Mouse (Mus musculus) lung, postnatal 0 days (tissue): ENCODE data around the gene Vav2. TPM values are rescaled to one million over a fixed set of nuclear protein-coding genes. Genes with fewer than 3 reads are reported as not detected.

Experiments used
- ATAC-seq: fragments of 200-750 bp; cut with Nextera tagmentation; 2 replicates; pipeline ENCODE4 v1.8.0; 2017; ENCODE audit warnings: moderate library complexity
- DNase-seq: peaks from one replicate; pipeline ENCODE4 v3.0.0-alpha.2; 2016; ENCODE audit warnings: low spot score
- H3K27ac ChIP-seq: fragments of 300-500 bp; sonication (generic); 2 replicates; pipeline ENCODE4 v1.5.1; 2014; ENCODE audit warnings: antibody characterized with exemption, mild to moderate bottlenecking, low read length, mixed read lengths
- H3K27me3 ChIP-seq: fragments of 300-500 bp; sonication (generic); replicated peaks from 2 replicates; pipeline ENCODE4 v1.6.1; 2014; ENCODE audit warnings: low read length, mixed read lengths; ENCODE audit not compliant: insufficient read depth
- H3K36me3 ChIP-seq: fragments of 300-500 bp; sonication (generic); 2 replicates; pipeline ENCODE4 v1.6.1; 2014; ENCODE audit warnings: low read length, mixed read lengths; ENCODE audit not compliant: insufficient read depth
- H3K4me1 ChIP-seq: fragments of 300-500 bp; sonication (generic); 2 replicates; pipeline ENCODE4 v1.6.1; 2014; ENCODE audit warnings: antibody characterized with exemption, low read depth, low read length, mixed read lengths; ENCODE audit not compliant: insufficient read depth
- H3K4me2 ChIP-seq: fragments of 300-500 bp; sonication (generic); replicated peaks from 2 replicates; pipeline ENCODE4 v1.6.1; 2014; ENCODE audit warnings: low read depth, mild to moderate bottlenecking, low read length, moderate library complexity, mixed read lengths
- H3K4me3 ChIP-seq: fragments of 300-500 bp; sonication (generic); 2 replicates; pipeline ENCODE4 v1.5.1; 2014; ENCODE audit warnings: low read depth, low read length
- H3K9ac ChIP-seq: fragments of 300-500 bp; sonication (generic); replicated peaks from 2 replicates; pipeline ENCODE4 v1.6.1; 2014; ENCODE audit warnings: low read depth, mild to moderate bottlenecking
- H3K9me3 ChIP-seq: fragments of 300-500 bp; sonication (generic); 2 replicates; pipeline ENCODE4 v1.6.1; 2016; ENCODE audit warnings: low read length, mixed read lengths
- CTCF ChIP-seq: IDR thresholded peaks from 2 replicates; pipeline ENCODE4 v1.5.1; 2016; ENCODE audit warnings: antibody characterized with exemption, mild to moderate bottlenecking
- EP300 ChIP-seq: IDR thresholded peaks from 2 replicates; pipeline ENCODE4 v1.6.1; 2016; ENCODE audit warnings: antibody characterized with exemption, mild to moderate bottlenecking, control low read depth
- WGBS: fragments of 180-500 bp; shearing (Covaris S2); extraction: QIAGEN DNeasy Blood & Tissue Kit; methylation state at CpG from one replicate; pipeline ENCODE4 v1.1.7; 2014; 5-methylcytosine and 5-hydroxymethylcytosine counted together
- polyA plus RNA-seq: library from polyadenylated mRNA; unstranded; fragments of >200 nt; fragmentation: Nextera tagmentation; extraction: Ambion mirVana; gene quantifications from 2 replicates; pipeline ENCODE4 v1.2.1, GENCODE M21; 2015

Gene Vav2
- polyA plus RNA-seq, 1 experiment from 2014 or later = 12.1 TPM

DNA sequence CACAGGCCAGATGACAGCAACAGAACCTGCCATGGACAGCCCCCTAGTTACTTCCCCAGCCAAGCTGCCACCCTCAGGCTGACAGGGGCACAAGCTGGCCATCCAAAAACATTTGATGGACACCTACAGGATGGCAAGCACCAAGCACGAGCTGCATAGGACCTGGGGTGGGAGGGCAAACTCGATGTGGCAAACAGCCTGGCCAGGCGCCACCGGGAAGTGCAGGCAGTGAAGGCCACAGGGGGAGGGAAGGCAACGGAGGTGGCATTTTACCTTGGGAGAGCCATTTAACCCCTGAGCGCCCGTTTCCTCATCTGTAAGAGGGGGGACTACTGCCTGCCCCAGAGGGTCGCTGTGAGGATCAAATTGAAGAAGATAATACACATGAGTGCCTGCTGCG lies 33.8 kb upstream of the Vav2 start:
- 63% methylated on average over 9 of the region's 9 CpGs for WGBS
- H3K27ac ChIP-seq = no peak overlapping the region
- no peaks in the 10 kb centered on the region for H3K4me1 ChIP-seq
- H3K4me3 ChIP-seq = no peak overlapping the region
- no peak for ATAC-seq
- no peak for DNase-seq
- no peak for TF ChIP-seq EP300
- no peak for TF ChIP-seq CTCF
- no peak overlapping the region for H3K9ac ChIP-seq
- no peaks in the 10 kb centered on the region for H3K9me3 ChIP-seq
- H3K27me3 ChIP-seq = no peaks in the 10 kb centered on the region
- H3K4me2 ChIP-seq = no peak overlapping the region
- H3K36me3 ChIP-seq = peaks cover 46% of the 10 kb centered on the region

DNA sequence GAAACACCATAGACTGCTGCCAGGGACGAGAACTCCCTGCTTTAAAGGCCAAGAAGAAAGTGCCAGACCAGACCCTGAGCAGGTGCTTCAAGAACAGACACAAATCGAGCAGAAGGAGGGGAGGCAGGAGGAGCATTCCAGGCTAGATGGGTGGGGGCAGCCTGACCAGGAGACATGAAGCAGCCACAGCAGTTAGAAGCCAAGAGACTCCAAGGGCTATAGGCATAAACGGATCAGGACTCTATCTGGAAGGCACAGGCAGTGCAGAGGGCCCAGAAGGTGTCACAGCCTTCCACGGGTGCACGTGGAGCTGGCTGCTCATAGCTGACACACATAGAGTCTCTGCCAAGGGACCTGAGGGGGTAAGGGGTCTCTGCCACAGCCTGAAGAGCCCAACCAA lies 33.3 kb upstream of the Vav2 start:
- TF ChIP-seq CTCF (no peak), EP300 (no peak)
- no peaks in the 10 kb centered on the region for H3K4me1 ChIP-seq

DNA sequence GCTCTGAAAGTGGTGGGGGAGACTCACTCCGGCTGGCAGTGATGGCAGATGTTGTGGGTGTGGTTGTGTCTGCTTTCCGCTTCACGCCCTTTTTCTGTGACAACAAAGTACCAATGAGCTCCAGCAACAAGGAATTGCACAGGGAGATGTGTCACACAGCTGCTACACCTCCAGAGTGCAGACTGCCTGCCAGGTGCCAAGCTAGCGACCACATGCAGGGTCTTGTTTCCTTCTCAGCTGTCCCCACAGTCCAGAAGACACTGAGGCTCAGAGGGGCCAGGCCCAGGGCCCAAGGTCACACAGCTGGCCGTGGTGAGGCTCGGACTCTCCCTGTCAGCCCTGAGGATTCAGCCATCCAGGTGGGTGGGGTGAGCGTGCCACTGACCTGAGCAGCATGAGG lies 32.9 kb upstream of the Vav2 start:
- no peak for DNase-seq
- no peaks in the 10 kb centered on the region for H3K4me1 ChIP-seq
- H3K36me3 ChIP-seq = peaks cover 52% of the 10 kb centered on the region
- H3K4me2 ChIP-seq = no peak overlapping the region
- TF ChIP-seq EP300 (no peak), CTCF (no peak)
- no peak overlapping the region for H3K27ac ChIP-seq
- H3K27me3 ChIP-seq = no peaks in the 10 kb centered on the region
- no peak overlapping the region for H3K4me3 ChIP-seq
- H3K9me3 ChIP-seq = no peaks in the 10 kb centered on the region
- no peak overlapping the region for H3K9ac ChIP-seq
- ATAC-seq = no peak
- 89% methylated on average over 7 of the region's 7 CpGs for WGBS

More for the DNA sequence above, 33.3 kb upstream of the Vav2 start:
- Histone ChIP-seq H3K4me2 (no peak overlapping the region), H3K27ac (no peak overlapping the region), H3K9ac (no peak overlapping the region), H3K36me3 (peaks cover 49% of the 10 kb centered on the region), H3K27me3 (no peaks in the 10 kb centered on the region), H3K4me3 (no peak overlapping the region), H3K9me3 (no peaks in the 10 kb centered on the region)
- WGBS = 86% methylated on average over 5 of the region's 5 CpGs
- ATAC-seq (no peak), DNase-seq (no peak)

DNA sequence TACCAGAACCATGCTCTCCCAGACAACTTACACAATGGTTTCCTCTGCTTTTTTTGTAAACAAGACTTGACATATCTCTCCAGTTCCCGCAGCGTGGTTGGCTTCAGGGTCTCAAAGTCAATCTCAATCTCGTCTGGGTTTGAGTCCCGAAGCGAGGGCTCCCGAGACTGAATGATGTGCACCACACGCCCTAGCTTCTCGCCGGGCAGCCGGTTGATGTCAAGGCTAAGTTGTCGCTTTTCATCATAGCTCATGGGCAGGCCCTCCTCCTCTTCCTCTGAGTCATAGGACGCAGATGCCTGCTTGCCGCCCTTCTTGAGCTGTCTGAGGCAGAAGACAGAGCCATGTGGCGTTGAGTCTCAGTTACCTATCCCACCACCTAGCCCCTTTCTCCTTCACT lies 23.4 kb upstream of the Vav2 start:
- Histone ChIP-seq H3K4me1 (no peaks in the 10 kb centered on the region), H3K27me3 (no peaks in the 10 kb centered on the region), H3K36me3 (peaks cover 53% of the 10 kb centered on the region), H3K9ac (no peak overlapping the region), H3K9me3 (no peaks in the 10 kb centered on the region), H3K4me2 (no peak overlapping the region), H3K27ac (no peak overlapping the region), H3K4me3 (no peak overlapping the region)
- ATAC-seq = no peak
- DNase-seq = no peak
- 74% methylated on average over 14 of the region's 14 CpGs for WGBS
- TF ChIP-seq EP300 (no peak), CTCF (no peak)

DNA sequence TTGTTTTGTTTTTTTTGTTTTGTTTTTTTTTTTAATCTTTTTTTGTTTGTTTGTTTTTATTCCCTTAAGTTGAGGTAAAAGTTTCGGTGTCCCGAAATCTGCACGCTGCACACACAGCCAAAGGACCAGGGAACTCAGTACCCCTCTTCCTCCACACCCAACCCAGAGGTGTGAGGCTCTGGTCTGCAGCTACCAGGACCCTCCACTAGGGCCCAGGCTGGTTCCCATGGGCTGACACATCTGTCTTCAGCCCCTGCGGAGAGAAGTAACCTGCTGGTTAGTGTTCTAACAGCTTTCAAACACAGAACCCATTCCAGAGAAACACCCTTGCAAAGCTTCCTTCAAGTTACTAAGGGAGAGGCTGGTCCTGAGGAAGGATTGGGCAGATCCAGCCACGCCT lies 20.9 kb upstream of the Vav2 start:
- H3K27ac ChIP-seq = no peak overlapping the region
- no peak overlapping the region for H3K4me3 ChIP-seq
- ATAC-seq (no peak), DNase-seq (no peak)
- WGBS = 84% methylated on average over 5 of the region's 5 CpGs
- no peak overlapping the region for H3K9ac ChIP-seq
- H3K4me2 ChIP-seq = no peak overlapping the region
- TF ChIP-seq CTCF = peak; percentile 40; the same call in 1 of the 2 replicates
- TF ChIP-seq EP300 = no peak
- peaks cover 41% of the 10 kb centered on the region for H3K36me3 ChIP-seq
- no peaks in the 10 kb centered on the region for H3K9me3 ChIP-seq
- no peaks in the 10 kb centered on the region for H3K27me3 ChIP-seq
- no peaks in the 10 kb centered on the region for H3K4me1 ChIP-seq

DNA sequence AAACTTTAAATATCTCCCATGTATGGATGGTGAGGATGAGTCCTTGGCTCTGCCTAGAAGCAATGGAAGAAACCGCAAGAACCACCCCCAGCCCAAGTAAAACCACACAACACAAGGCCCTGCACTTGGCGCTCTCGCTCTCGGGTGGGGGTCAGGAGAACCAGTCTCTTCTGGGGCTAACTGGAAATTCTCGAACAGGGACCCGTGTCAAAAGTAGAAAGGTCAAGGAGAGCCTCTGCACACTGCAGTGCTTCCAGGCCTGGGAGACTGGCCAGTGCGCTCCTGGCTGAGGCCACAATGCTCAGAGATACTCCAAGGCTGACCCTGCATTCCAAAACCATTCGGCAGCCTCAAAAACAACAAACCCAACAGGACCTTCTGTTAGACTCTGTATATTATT lies 20.0 kb upstream of the Vav2 start:
- WGBS = 89% methylated on average over 8 of the region's 8 CpGs
- no peak overlapping the region for H3K9ac ChIP-seq
- TF ChIP-seq CTCF (no peak), EP300 (no peak)
- peaks cover 35% of the 10 kb centered on the region for H3K36me3 ChIP-seq
- no peaks in the 10 kb centered on the region for H3K27me3 ChIP-seq
- H3K4me1 ChIP-seq = no peaks in the 10 kb centered on the region
- no peak overlapping the region for H3K27ac ChIP-seq
- ATAC-seq = no peak
- DNase-seq = no peak
- H3K4me2 ChIP-seq = no peak overlapping the region
- H3K9me3 ChIP-seq = no peaks in the 10 kb centered on the region
- no peak overlapping the region for H3K4me3 ChIP-seq

DNA sequence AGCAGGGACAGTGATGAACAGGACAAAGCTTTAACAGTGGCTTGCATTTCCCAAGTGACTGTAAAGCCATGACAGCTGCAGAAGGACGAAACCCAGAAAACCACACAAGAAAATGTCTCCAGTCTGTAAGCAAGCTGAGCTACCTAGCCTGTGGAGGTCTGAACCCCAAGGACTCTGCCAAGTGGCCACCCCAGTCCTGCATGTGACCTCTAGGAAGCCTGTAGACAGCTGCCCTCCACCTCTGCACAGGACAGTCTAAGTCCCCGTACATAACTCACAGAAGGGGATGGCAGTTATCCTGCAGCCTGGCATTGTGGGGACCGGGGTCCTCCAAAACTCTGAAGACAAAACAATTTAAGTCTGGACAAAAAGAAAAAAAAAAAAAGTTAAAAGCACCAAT lies 19.1 kb upstream of the Vav2 start:
- Histone ChIP-seq H3K36me3 (peaks cover 33% of the 10 kb centered on the region), H3K9ac (no peak overlapping the region), H3K27me3 (no peaks in the 10 kb centered on the region), H3K4me2 (no peak overlapping the region), H3K4me1 (no peaks in the 10 kb centered on the region), H3K27ac (no peak overlapping the region), H3K4me3 (no peak overlapping the region), H3K9me3 (no peaks in the 10 kb centered on the region)
- WGBS = 83% methylated on average over 3 of the region's 3 CpGs
- TF ChIP-seq CTCF = no peak
- no peak for TF ChIP-seq EP300
- no peak for ATAC-seq
- DNase-seq = no peak
